Mouse (Mus musculus): ENCODE results near the gene Bcl2. TPM values are rescaled to one million over a fixed set of nuclear protein-coding genes. Genes with fewer than 3 reads are reported as not detected.
"Not testable (repeated sequence)": the region's sequence is repeated elsewhere in the genome, so short reads cannot be mapped to it uniquely, and the experiment has no call there.

Bcl2 gene
- total and polyA plus RNA-seq, 3 experiments: 1.2 to 4.9 (median 2.9) TPM

- Histone ChIP-seq H3K36me3 (replicated peaks) (peaks cover 91% of the 10 kb centered on the region), H3K4me3 (ENCODE audit: low read depth, low read length) (no peak overlapping the region), H3K27me3 (ENCODE audit: insufficient read depth, low read length) (no peaks in the 10 kb centered on the region), H3K9me3 (replicated peaks) (no peaks in the 10 kb centered on the region), H3K4me1 (ENCODE audit: insufficient read depth, low read depth, low read length) (no peaks in the 10 kb centered on the region)
- DNase-seq (ENCODE audit: low spot score) (peak; percentile 30), ATAC-seq (ENCODE audit: extremely low read depth, insufficient number of reproducible peaks, low FRiP score, poor library complexity, severe bottlenecking) (peak; percentile 66)
- TF ChIP-seq TAL1 (conservative IDR thresholded peaks at IDR 0.05; ENCODE audit: low read depth, low read length) (no peak), CTCF (IDR thresholded peaks at IDR 0.05; ENCODE audit: low read depth, low read length) (peak; percentile 90)
Measured at GRCm38 (mm10) chr1:106738092-106738491, 24.0 kb upstream of the Bcl2 start.

DNA sequence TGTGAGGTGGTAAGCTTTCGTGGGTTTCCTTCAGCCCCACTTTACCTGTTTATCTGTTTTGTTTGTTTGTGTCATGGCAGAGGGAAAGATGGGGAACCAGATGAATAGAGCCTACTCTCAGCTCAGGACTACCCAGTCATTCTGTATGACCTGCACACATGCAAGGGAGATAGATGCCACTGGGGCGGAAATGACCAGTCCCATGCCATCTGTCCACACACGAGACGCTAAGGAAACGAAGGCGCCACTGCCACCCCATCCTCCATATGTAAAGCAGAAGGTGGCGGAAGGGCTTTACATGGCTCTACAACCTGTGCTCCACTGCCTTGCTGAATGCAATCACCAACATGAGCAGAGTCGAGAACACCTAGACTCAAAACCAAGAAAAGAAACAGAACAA, 22.1 kb upstream of the Bcl2 start:
- H3K4me3 ChIP-seq (ENCODE audit: low read depth, low read length): no peak overlapping the region
- no peak for ATAC-seq (ENCODE audit: extremely low read depth, insufficient number of reproducible peaks, low FRiP score, poor library complexity, severe bottlenecking)
- no peaks in the 10 kb centered on the region for H3K4me1 ChIP-seq (ENCODE audit: insufficient read depth, low read depth, low read length)
- H3K9me3 ChIP-seq (replicated peaks): no peaks in the 10 kb centered on the region
- H3K27me3 ChIP-seq (ENCODE audit: insufficient read depth, low read length): no peaks in the 10 kb centered on the region
- H3K36me3 ChIP-seq (replicated peaks): peaks cover 76% of the 10 kb centered on the region
- no peak for DNase-seq (ENCODE audit: low spot score)
- TF ChIP-seq POLR2AphosphoS5 (IDR thresholded peaks at IDR 0.05; ENCODE audit: insufficient replicate concordance, low read depth, low read length) (no peak), GATA1 (IDR thresholded peaks at IDR 0.05; ENCODE audit: borderline replicate concordance, low read length) (no peak), TAL1 (conservative IDR thresholded peaks at IDR 0.05; ENCODE audit: low read depth, low read length) (no peak), CTCF (IDR thresholded peaks at IDR 0.05; ENCODE audit: low read depth, low read length) (no peak), GATA2 (IDR thresholded peaks at IDR 0.05; ENCODE audit: borderline replicate concordance, low read depth, low read length) (no peak)

- TF ChIP-seq GATA2 (IDR thresholded peaks at IDR 0.05; ENCODE audit: borderline replicate concordance, low read depth, low read length) (no peak), GATA1 (IDR thresholded peaks at IDR 0.05; ENCODE audit: borderline replicate concordance, low read length) (no peak), POLR2AphosphoS5 (IDR thresholded peaks at IDR 0.05; ENCODE audit: insufficient replicate concordance, low read depth, low read length) (no peak), TAL1 (conservative IDR thresholded peaks at IDR 0.05; ENCODE audit: low read depth, low read length) (no peak), CTCF (IDR thresholded peaks at IDR 0.05; ENCODE audit: low read depth, low read length) (peak; percentile 71)
- Histone ChIP-seq H3K36me3 (replicated peaks) (peaks cover 70% of the 10 kb centered on the region), H3K4me3 (ENCODE audit: low read depth, low read length) (no peak overlapping the region), H3K9me3 (replicated peaks) (no peaks in the 10 kb centered on the region), H3K27me3 (ENCODE audit: insufficient read depth, low read length) (no peaks in the 10 kb centered on the region), H3K4me1 (ENCODE audit: insufficient read depth, low read depth, low read length) (no peaks in the 10 kb centered on the region)
- ATAC-seq (ENCODE audit: extremely low read depth, insufficient number of reproducible peaks, low FRiP score, poor library complexity, severe bottlenecking): peak; percentile 30; the same call in 1 of the 2 replicates
- peak; percentile 23 for DNase-seq (ENCODE audit: low spot score)
Measured at GRCm38 (mm10) chr1:106735586-106735985, 21.5 kb upstream of the Bcl2 start.

GRCm38 (mm10) chr1:106722061-106722460, 8.0 kb upstream of the Bcl2 start:
- H3K4me3 ChIP-seq (ENCODE audit: low read depth, low read length): no peak overlapping the region
- no peaks in the 10 kb centered on the region for H3K27me3 ChIP-seq (ENCODE audit: insufficient read depth, low read length)
- DNase-seq (ENCODE audit: low spot score) (no peak), ATAC-seq (ENCODE audit: extremely low read depth, insufficient number of reproducible peaks, low FRiP score, poor library complexity, severe bottlenecking) (no peak)
- H3K4me1 ChIP-seq (ENCODE audit: insufficient read depth, low read depth, low read length): no peaks in the 10 kb centered on the region
- peaks cover 37% of the 10 kb centered on the region for H3K36me3 ChIP-seq (replicated peaks)
- no peaks in the 10 kb centered on the region for H3K9me3 ChIP-seq (replicated peaks)
- no peak for TF ChIP-seq TAL1 (conservative IDR thresholded peaks at IDR 0.05; ENCODE audit: low read depth, low read length)
- no peak for TF ChIP-seq CTCF (IDR thresholded peaks at IDR 0.05; ENCODE audit: low read depth, low read length)
- TF ChIP-seq GATA2 (IDR thresholded peaks at IDR 0.05; ENCODE audit: borderline replicate concordance, low read depth, low read length): no peak
- TF ChIP-seq GATA1 (IDR thresholded peaks at IDR 0.05; ENCODE audit: borderline replicate concordance, low read length): no peak
- no peak for TF ChIP-seq POLR2AphosphoS5 (IDR thresholded peaks at IDR 0.05; ENCODE audit: insufficient replicate concordance, low read depth, low read length)

DNA sequence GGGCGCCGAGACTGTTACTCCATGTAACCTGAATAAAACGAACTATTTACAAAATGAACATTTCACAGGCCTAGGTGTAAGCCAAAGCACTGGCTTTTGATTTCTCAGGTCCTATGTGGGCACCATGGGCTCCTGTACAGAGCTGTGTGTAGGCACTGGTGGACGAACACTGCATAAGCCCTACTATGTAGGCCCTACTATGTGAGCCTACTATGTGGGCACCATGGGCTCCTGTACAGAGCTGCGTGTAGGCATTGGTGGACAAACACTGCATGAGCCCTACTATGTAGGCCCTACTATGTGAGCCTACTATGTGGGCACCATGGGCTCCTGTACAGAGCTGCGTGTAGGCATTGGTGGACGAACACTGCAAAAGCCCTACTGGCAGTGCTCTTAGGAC, 3.7 kb upstream of the Bcl2 start:
- peaks cover 27% of the 10 kb centered on the region for H3K4me1 ChIP-seq (ENCODE audit: insufficient read depth, low read depth, low read length)
- not testable (repeated sequence) for ATAC-seq (ENCODE audit: extremely low read depth, insufficient number of reproducible peaks, low FRiP score, poor library complexity, severe bottlenecking); H3K4me3 ChIP-seq (ENCODE audit: low read depth, low read length); H3K36me3 ChIP-seq (replicated peaks); DNase-seq (ENCODE audit: low spot score); H3K27me3 ChIP-seq (ENCODE audit: insufficient read depth, low read length); H3K9me3 ChIP-seq (replicated peaks)

GRCm38 (mm10) chr1:106717071-106717601, 3.1 kb upstream of the Bcl2 start:
- H3K27me3 ChIP-seq (ENCODE audit: insufficient read depth, low read length): peaks cover 12% of the 10 kb centered on the region; the same call in 1 of the 2 replicates
- H3K4me1 ChIP-seq (ENCODE audit: insufficient read depth, low read depth, low read length): peaks cover 32% of the 10 kb centered on the region
- ATAC-seq (ENCODE audit: extremely low read depth, insufficient number of reproducible peaks, low FRiP score, poor library complexity, severe bottlenecking) (no peak), DNase-seq (ENCODE audit: low spot score) (no peak)
- peaks cover 6% of the 10 kb centered on the region for H3K36me3 ChIP-seq (replicated peaks)
- H3K9me3 ChIP-seq (replicated peaks): peaks cover 2% of the 10 kb centered on the region
- no peak overlapping the region for H3K4me3 ChIP-seq (ENCODE audit: low read depth, low read length)
- TF ChIP-seq TAL1 (conservative IDR thresholded peaks at IDR 0.05; ENCODE audit: low read depth, low read length) (no peak), POLR2AphosphoS5 (IDR thresholded peaks at IDR 0.05; ENCODE audit: insufficient replicate concordance, low read depth, low read length) (no peak), CTCF (IDR thresholded peaks at IDR 0.05; ENCODE audit: low read depth, low read length) (no peak), GATA2 (IDR thresholded peaks at IDR 0.05; ENCODE audit: borderline replicate concordance, low read depth, low read length) (no peak), GATA1 (IDR thresholded peaks at IDR 0.05; ENCODE audit: borderline replicate concordance, low read length) (no peak)

DNA sequence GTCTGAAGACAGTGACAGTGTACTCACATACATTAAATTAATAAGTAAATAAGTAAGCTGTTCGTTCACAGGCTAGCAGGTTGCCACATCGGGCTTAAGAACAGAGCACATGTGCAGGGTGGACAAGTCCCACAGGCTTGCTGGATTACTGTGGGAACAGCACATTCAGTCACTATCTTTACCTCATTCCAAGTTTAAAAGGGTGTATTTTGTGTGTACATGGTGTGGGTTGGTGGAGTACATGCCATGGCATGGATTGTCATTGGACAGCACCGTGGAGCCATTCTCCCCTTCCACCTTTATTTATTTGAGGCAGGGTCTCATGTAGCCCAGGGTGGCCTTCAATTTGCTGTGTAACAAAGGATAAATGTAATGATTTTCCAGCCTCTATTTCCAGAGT, 2.1 kb upstream of the Bcl2 start:
- peaks cover 40% of the 10 kb centered on the region for H3K4me1 ChIP-seq (ENCODE audit: insufficient read depth, low read depth, low read length)
- H3K4me3 ChIP-seq (ENCODE audit: low read depth, low read length): no peak overlapping the region
- H3K36me3 ChIP-seq (replicated peaks): peaks cover 5% of the 10 kb centered on the region
- peaks cover 15% of the 10 kb centered on the region; the same call in 1 of the 2 replicates for H3K27me3 ChIP-seq (ENCODE audit: insufficient read depth, low read length)
- no peak for DNase-seq (ENCODE audit: low spot score)
- ATAC-seq (ENCODE audit: extremely low read depth, insufficient number of reproducible peaks, low FRiP score, poor library complexity, severe bottlenecking): no peak
- H3K9me3 ChIP-seq (replicated peaks): peaks cover 3% of the 10 kb centered on the region
- no peak for TF ChIP-seq CTCF (IDR thresholded peaks at IDR 0.05; ENCODE audit: low read depth, low read length)
- TF ChIP-seq POLR2AphosphoS5 (IDR thresholded peaks at IDR 0.05; ENCODE audit: insufficient replicate concordance, low read depth, low read length): no peak
- TF ChIP-seq GATA2 (IDR thresholded peaks at IDR 0.05; ENCODE audit: borderline replicate concordance, low read depth, low read length): no peak
- no peak for TF ChIP-seq GATA1 (IDR thresholded peaks at IDR 0.05; ENCODE audit: borderline replicate concordance, low read length)
- no peak for TF ChIP-seq TAL1 (conservative IDR thresholded peaks at IDR 0.05; ENCODE audit: low read depth, low read length)

All from G1E (cell line).